Mouse (Mus musculus) left cerebral cortex, postnatal 36 days (tissue): Measurements from ENCODE around the gene Mast1. TPM values are rescaled to one million over a fixed set of nuclear protein-coding genes. Genes with fewer than 3 reads are reported as not detected.
A peak's percentile ranks its signal among the peaks of the same experiment; 100 is the strongest.

ENCODE experiments used
- DNase-seq, 2 experiments: peaks; one replicate each; pipeline ENCODE4 v3.0.0; 2021 to 2022; ENCODE audit warnings: low spot score in 2 of 2, mixed read lengths in 1 of 2
- intact Hi-C: fragments of 180-260 bp; cut with DNase I; formaldehyde crosslinking; loops from one replicate; pipeline ENCODE4 v1.15.1; 2025
- total RNA-seq, 2 experiments: library from RNA; stranded (reverse); gene quantifications; 2 replicates each; pipeline ENCODE4 v1.2.3; 2021

Mast1 gene
- total RNA-seq, 2 experiments from 2014 or later, result 85.9 to 94.2 TPM

DNA sequence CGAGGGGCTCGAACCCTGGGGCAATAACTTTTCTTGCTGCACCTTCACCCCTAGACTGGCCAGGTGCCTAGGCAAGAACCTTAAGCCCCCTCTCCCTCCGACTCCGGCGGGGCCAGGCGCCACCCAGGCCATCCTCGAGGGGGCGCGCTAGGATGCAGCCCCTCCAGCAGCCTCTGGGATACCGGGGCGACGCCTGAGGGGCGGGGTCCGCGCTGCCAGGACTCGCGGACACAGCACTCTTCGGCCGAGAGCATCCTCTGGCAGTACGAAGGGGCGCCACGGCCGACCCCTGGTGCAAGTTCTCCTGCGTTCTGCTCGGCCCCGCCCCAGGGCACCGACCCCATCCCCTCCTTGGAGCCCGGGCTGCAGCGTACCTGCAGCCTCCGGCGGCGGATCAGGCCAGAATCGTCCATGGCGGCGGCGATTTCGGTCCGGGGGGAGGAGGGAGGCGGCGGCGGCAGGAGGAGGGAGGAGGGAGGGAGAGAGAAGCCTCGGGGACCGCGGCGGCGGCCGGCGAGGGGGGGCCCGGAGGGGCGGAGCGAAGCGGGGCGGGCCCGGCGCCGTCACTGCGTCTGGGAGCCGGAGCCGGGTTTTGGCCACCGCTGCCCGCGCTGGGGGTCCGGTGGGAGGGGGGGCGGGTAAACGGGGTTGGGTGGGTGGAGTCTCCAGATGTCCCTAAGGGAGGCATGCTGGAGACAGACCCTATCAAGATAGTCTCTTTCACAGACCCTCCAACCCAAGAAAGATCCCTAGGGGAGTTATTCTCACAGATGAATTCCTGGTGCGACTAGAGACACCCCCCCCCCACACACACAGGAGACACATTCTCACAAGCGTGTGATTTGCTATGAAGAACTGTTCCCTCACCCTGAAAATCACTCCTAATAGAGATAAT is 8.7 kb upstream of the Mast1 start:
- peak; percentile 40 to 62 for DNase-seq
- intact Hi-C loops, result loop anchor here (1.0 kb wide), 1 partner anchor 19 kb away; no protein-coding TSS in a partner anchor

DNA sequence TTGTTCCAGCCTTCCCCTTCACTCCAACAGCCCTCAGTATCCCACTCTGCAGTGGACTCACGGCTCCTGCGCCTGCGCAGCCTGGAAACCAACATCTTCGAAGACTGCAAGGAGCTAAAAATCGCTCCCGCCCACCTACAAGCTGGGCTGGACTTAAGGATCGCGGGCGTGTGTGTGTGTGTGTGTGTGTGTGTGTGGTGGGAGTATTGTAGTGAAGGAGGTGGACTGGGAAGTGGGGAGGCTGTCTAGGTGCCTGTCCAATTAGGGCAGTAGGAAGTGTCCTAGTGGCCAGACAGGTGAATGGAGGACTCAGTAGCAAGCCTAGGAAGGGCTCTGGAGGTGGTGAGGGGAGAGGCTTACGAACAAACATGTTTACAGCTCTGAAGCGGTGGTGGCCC is 8.1 kb upstream of the Mast1 start:
- intact Hi-C loops, result no loop called here
- peak; percentile 83 to 90 for DNase-seq

- intact Hi-C loops, result no loop called here
- peak; percentile 69 to 78 for DNase-seq
These were observed 7.5 kb upstream of the Mast1 start for GRCm38 (mm10) chr8:84944478-84945160.

DNA sequence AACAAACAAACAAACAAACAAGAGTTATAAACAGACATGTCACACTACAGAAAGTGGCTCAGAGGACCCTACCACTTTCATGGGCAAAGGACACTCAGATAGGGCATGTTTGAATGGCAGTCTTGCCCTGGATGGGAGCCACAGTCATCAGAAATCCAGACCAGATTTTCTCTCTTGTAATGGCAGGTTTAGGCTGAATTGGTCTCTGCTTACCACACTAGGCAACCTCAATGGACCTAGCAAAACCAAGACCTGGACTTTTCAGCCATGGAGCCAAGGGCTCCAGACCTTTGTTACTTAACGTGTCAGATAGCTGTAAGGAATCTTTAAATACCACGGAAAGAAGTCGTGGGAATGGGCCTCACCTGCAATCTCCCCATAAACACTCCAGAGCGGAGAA is 6.5 kb upstream of the Mast1 start:
- intact Hi-C loops, result no loop called here
- DNase-seq, result no peak

- intact Hi-C loops, result no loop called here
- DNase-seq, result no peak
These were observed 694 bp upstream of the Mast1 start for GRCm38 (mm10) chr8:84937620-84938485.

DNA sequence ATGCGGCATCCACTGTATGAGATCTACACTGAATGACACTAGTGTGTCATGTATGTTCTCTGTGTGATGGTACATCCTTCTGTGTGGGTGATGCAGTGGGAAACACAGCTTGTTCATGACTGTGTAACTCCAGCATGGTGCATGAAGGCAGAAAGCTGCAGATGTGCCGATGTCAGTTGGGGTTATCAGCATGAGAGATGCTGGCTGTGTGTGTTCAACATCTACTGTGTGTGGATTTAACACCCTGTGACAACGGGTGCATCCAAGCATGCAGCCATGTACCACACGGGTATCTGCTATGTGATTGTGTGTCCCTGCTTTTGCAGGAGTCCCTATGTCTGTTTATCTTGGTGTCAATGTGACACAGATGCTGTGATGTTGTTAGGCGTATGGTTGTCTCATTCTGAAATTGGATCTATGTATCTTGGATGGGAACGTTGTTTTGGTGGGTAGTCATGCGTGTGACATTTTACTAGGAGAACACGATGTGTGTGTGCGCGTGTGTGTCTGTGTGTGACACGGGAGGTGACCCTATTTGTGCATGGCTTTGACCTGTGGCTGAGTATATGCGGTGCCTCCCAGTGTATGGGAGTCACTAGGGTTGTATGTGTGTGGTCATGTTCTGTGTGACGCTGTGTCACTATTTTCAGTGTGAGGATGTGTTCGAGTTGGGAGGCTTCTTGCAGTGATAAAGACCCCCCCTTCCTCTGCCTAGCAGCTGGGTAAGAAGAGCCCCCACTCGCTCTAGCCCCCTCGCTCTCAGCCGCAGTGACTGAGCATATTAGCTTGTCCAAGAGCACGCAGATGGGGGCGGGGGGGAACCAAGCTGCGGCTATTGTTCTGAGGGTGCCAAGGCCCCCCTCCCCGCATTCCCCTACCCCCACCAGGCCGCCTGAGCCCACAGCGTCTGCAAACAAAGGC is 858 bp downstream of the Mast1 start:
- intact Hi-C loops, result no loop called here
- no peak for DNase-seq

GRCm38 (mm10) chr8:84935489-84935888 is 1.7 kb downstream of the Mast1 start:
- DNase-seq, result no peak
- intact Hi-C loops, result no loop called here

- intact Hi-C loops, result no loop called here
These were observed 2.3 kb downstream of the Mast1 start for GRCm38 (mm10) chr8:84934860-84935259.

GRCm38 (mm10) chr8:84933767-84934559 is 3.2 kb downstream of the Mast1 start:
- intact Hi-C loops, result no loop called here

More at GRCm38 (mm10) chr8:84934860-84935259, 2.3 kb downstream of the Mast1 start:
- peak; percentile 43 to 55 for DNase-seq

GRCm38 (mm10) chr8:84930582-84930981 is 6.6 kb downstream of the Mast1 start:
- no peak for DNase-seq
- intact Hi-C loops, result no loop called here

More at GRCm38 (mm10) chr8:84933767-84934559, 3.2 kb downstream of the Mast1 start:
- peak; percentile 39 to 41 for DNase-seq

DNA sequence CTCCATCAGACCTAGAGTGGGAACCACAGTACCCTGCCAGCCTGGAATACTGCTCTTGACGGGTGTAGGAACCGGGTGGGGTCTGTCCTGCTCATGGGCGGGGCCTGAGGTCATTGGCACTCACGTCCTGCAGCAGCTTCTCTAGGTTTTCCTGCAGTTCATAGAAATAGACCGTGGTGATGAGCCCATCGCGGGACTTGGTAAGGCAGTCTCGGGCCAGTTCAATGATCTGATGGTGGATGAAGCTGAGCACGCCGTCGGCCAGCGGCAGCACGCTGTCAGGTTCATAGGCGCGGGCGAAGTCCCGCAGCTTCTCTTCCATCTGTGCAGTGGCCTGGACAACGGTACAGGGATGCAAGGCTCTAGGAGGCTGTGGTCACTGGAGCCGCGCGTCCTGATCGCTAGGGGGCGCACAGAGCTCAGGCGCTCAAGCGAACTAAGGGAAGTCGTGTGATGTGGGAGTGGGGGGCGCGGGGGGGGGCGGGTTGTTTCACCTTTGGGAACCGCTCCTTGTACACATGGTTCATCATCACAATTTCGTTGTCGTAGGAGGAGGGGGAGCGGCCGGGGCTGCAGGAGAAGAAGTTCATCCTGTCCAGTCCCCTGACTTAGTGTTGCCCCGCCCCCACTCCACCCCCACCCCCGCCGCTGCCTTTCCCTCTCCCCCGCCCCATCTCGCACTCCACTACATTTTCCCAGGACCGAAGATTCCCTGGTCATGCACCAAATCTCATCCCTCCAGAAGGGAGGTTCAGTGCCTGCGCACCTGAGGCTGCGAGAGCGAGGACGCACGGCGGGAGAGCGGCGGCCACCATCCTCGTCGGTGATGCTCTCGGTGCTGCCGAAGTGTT is 8.5 kb downstream of the Mast1 start:
- intact Hi-C loops, result no loop called here
- DNase-seq, result peak; percentile 60 to 68

DNA sequence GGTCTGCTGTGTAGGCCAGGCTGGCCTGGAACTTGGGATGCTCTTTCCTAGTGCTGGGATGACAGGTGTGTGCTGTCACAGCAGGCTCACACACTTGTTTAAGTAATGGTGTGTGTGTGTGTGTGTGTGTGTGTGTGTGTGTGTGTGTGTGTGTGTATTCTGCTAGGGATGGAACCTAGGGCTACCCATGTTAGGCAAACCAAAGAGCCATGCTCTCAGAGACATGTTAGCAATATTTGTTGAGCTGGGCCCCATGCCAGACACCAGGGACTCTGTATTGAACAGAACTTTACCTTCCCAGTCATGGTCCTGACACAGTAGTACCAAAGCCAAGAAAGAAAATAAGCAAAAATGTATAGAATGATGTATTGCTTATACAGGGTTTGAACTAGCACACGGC is 9.6 kb downstream of the Mast1 start:
- intact Hi-C loops, result no loop called here
- no peak for DNase-seq

DNA sequence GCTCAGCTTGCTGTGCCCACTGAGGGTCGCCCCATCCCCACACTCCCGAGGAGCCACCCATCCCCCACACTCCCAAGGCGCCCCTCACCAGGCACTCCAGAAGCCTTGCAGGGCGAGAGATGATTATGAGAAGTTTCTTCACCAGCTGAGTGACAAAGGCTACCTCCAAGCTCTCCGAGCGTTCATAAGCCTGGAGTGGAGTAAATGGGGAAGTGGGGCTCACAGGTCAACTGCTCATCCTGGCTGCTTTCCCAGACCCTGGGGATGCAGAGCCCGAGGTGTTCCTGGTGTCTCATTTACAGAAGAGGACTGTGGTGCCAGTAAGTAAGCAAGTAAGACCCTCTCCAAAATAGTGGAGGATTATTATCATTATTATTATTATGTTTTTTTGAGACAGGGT is 11.6 kb downstream of the Mast1 start:
- DNase-seq, result no peak
- intact Hi-C loops, result no loop called here

GRCm38 (mm10) chr8:84921596-84921995 is 15.6 kb downstream of the Mast1 start:
- intact Hi-C loops, result no loop called here

GRCm38 (mm10) chr8:84918646-84919045 is 18.5 kb downstream of the Mast1 start:
- DNase-seq, result no peak
- intact Hi-C loops, result no loop called here

More at GRCm38 (mm10) chr8:84921596-84921995, 15.6 kb downstream of the Mast1 start:
- DNase-seq, result no peak

- intact Hi-C loops, result no loop called here
These were observed 19.4 kb downstream of the Mast1 start for GRCm38 (mm10) chr8:84917781-84918180.

GRCm38 (mm10) chr8:84915269-84915668 is 21.9 kb downstream of the Mast1 start:
- no peak for DNase-seq
- intact Hi-C loops, result no loop called here

More at GRCm38 (mm10) chr8:84917781-84918180, 19.4 kb downstream of the Mast1 start:
- DNase-seq, result no peak
